17 mouse cellular contexts compared by ENCODE assay signal in genomic region chr4:95188107-95188506, GRCm38 (mm10).
DNase-seq lines count a peak whose midpoint lies in the region; ATAC-seq lines count a peak whose summit lies in the region.
"Had no signal": no experiment of that assay in that cellular context is flagged by ENCODE, and none has a peak within 500 bp of the region (broad histone marks: within the 10 kb centered on the region; RNA-seq: fewer than 3 reads in every experiment).

No protein-coding gene starts in this region.

- WGBS in intestine, embryonic 15.5 days, result 69% methylated on average over 3 of the region's 3 CpGs
- 62% methylated on average over 3 of the region's 3 CpGs for WGBS in stomach, embryonic 16.5 days
- 95% methylated on average over 3 of the region's 3 CpGs for WGBS in midbrain, embryonic 14.5 days

- H3K36me3 ChIP-seq in intestine, embryonic 15.5 days, result no peaks in the 10 kb centered on the region
- no peaks in the 10 kb centered on the region for H3K36me3 ChIP-seq in stomach, embryonic 16.5 days (ENCODE audit: control insufficient read depth, insufficient read depth, low read length)
- no peaks in the 10 kb centered on the region for H3K36me3 ChIP-seq in midbrain, embryonic 14.5 days (ENCODE audit: control insufficient read depth, insufficient read depth, low read length)
- H3K36me3 ChIP-seq: embryonic facial prominence, embryonic 13.5 days; forebrain, embryonic 10.5 days; kidney, embryonic 15.5 days had no signal

- no peak overlapping the region for H3K27ac ChIP-seq in intestine, embryonic 15.5 days
- H3K27ac ChIP-seq in stomach, embryonic 16.5 days (ENCODE audit: low read length), result no peak overlapping the region
- no peak overlapping the region for H3K27ac ChIP-seq in midbrain, embryonic 14.5 days (replicated peaks; ENCODE audit: low read depth, low read length)
- H3K27ac ChIP-seq: embryonic facial prominence, embryonic 13.5 days; forebrain, embryonic 10.5 days; heart, adult 2 months; kidney, embryonic 15.5 days; layer of hippocampus, adult 2 months had no signal

- 0 out of 2 replicates have a peak, but pooled peaks cover 1% of the 10 kb centered on the region for H3K4me1 ChIP-seq in intestine, embryonic 15.5 days (replicated peaks)
- H3K4me1 ChIP-seq in stomach, embryonic 16.5 days (ENCODE audit: control insufficient read depth, insufficient read depth, low read length), result no peaks in the 10 kb centered on the region; the same call in 1 of the 2 replicates
- peaks cover 5% of the 10 kb centered on the region; the same call in 1 of the 2 replicates for H3K4me1 ChIP-seq in midbrain, embryonic 14.5 days (ENCODE audit: control insufficient read depth, insufficient read depth, low read length)

- H3K4me2 ChIP-seq in intestine, embryonic 15.5 days (replicated peaks), result no peak overlapping the region
- H3K4me2 ChIP-seq in stomach, embryonic 16.5 days (ENCODE audit: low read depth, low read length), result no peak overlapping the region
- no peak overlapping the region for H3K4me2 ChIP-seq in midbrain, embryonic 14.5 days (ENCODE audit: low read length)
- H3K4me2 ChIP-seq: embryonic facial prominence, embryonic 13.5 days; kidney, embryonic 15.5 days had no signal

- peak; percentile 30 for DNase-seq in adrenal gland, adult 2 months
- no peak for DNase-seq in adrenal gland, postnatal 25 days
- peak; percentile 44 for DNase-seq in MEL-GATA-1-ER (ENCODE audit: extremely low read depth, low read depth)
- no peak for DNase-seq in heart, adult 11 months
- DNase-seq in midbrain, embryonic 14.5 days, result no peak
- DNase-seq in gastrocnemius, adult 18-20 months (ENCODE audit: low spot score), result no peak
- DNase-seq: adrenal gland, postnatal 14 days; cerebellum, adult 11 months; heart, adult 2 months; heart, postnatal 10 days had no signal

- no peak overlapping the region for H3K4me3 ChIP-seq in intestine, embryonic 15.5 days (replicated peaks)
- H3K4me3 ChIP-seq in stomach, embryonic 16.5 days (replicated peaks; ENCODE audit: low read length), result no peak overlapping the region
- no peak overlapping the region for H3K4me3 ChIP-seq in midbrain, embryonic 14.5 days (replicated peaks; ENCODE audit: low read depth, low read length)
- H3K4me3 ChIP-seq: embryonic facial prominence, embryonic 13.5 days; forebrain, embryonic 10.5 days; heart, adult 2 months; kidney, embryonic 15.5 days; layer of hippocampus, adult 2 months had no signal

- H3K27me3 ChIP-seq in intestine, embryonic 15.5 days (replicated peaks), result no peaks in the 10 kb centered on the region
- H3K27me3 ChIP-seq in stomach, embryonic 16.5 days (ENCODE audit: control insufficient read depth, insufficient read depth, low read length), result no peaks in the 10 kb centered on the region
- H3K27me3 ChIP-seq in midbrain, embryonic 14.5 days (ENCODE audit: control insufficient read depth, insufficient read depth, low read length), result no peaks in the 10 kb centered on the region
- H3K27me3 ChIP-seq: embryonic facial prominence, embryonic 13.5 days; kidney, embryonic 15.5 days had no signal

- no peaks in the 10 kb centered on the region for H3K9me3 ChIP-seq in intestine, embryonic 15.5 days
- no peaks in the 10 kb centered on the region for H3K9me3 ChIP-seq in stomach, embryonic 16.5 days (replicated peaks; ENCODE audit: control insufficient read depth, low read length)
- no peaks in the 10 kb centered on the region for H3K9me3 ChIP-seq in midbrain, embryonic 14.5 days (ENCODE audit: control insufficient read depth, low read length)
- H3K9me3 ChIP-seq: embryonic facial prominence, embryonic 13.5 days; forebrain, embryonic 10.5 days; kidney, embryonic 15.5 days had no signal

- peak; percentile 82 for ATAC-seq in intestine, embryonic 15.5 days
- peak; percentile 71; the same call in 1 of the 2 replicates for ATAC-seq in stomach, embryonic 16.5 days (ENCODE audit: insufficient read depth, low FRiP score)
- no peak for ATAC-seq in midbrain, embryonic 14.5 days (ENCODE audit: low FRiP score, low TSS enrichment)
- ATAC-seq: hindbrain, embryonic 16.5 days had no signal

- no peak overlapping the region for H3K9ac ChIP-seq in intestine, embryonic 15.5 days
- no peak overlapping the region for H3K9ac ChIP-seq in stomach, embryonic 16.5 days (ENCODE audit: low read length)
- no peak overlapping the region for H3K9ac ChIP-seq in midbrain, embryonic 14.5 days (replicated peaks; ENCODE audit: low read length)
- H3K9ac ChIP-seq: embryonic facial prominence, embryonic 13.5 days; kidney, embryonic 15.5 days had no signal

Comparison
In these comparisons a context has a peak if more than half of its experiments do, and no peak if none do; other contexts are left out.
1. DNase-seq: peak in adrenal gland, adult 2 months (single experiment) and MEL-GATA-1-ER (single experiment); none in adrenal gland, postnatal 25 days (single experiment), heart, adult 11 months (single experiment), midbrain, embryonic 14.5 days (single experiment) and gastrocnemius, adult 18-20 months (single experiment).